Mouse (Mus musculus): ENCODE measurements around the gene Gcnt1.

DNA sequence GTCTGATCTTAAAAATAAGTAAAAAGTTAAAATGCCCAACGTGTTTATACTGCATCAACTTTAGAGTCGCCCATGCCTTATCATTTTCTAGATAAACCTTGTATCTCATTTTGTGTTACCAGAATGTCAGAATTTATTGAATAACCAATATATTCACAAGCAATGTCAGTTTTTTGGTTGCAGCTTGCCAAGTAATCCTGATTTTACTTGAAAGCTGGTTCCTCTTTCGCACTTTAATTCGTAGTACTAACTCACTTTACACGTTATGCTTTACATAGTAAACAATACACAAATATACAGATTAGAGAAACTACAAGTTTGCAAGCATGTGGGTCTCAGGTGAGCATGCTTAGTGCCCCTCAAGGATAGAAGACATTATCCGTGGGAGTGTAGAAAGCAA, 15.7 kb downstream of the Gcnt1 start:
- TF ChIP-seq E2F4 (IDR thresholded peaks at IDR 0.05; ENCODE audit: borderline replicate concordance, low read depth, low read length) (no peak), CTCF (IDR thresholded peaks at IDR 0.05 in 2 of 3, conservative IDR thresholded peaks at IDR 0.05 in 1 of 3; ENCODE audit: control insufficient read depth in 1 of 3, insufficient read depth in 1 of 3, low read depth in 2 of 3, low read length in 3 of 3, poor library complexity in 1 of 3, severe bottlenecking in 1 of 3) (no peak), RAD21 (IDR thresholded peaks at IDR 0.05; ENCODE audit: low read depth, low read length) (no peak), MEF2A (IDR thresholded peaks at IDR 0.05; ENCODE audit: extremely low read depth, insufficient replicate concordance, low read depth, low read length, poor library complexity, severe bottlenecking) (no peak), UBTF (IDR thresholded peaks at IDR 0.05; ENCODE audit: borderline replicate concordance, insufficient read depth, low read depth, low read length) (no peak)
